Mouse (Mus musculus): ENCODE data around the gene 1700028J19Rik.

GRCm38 (mm10) chr7:44275546-44275945, 29.1 kb upstream of the 1700028J19Rik start:
- TF ChIP-seq CTCF (IDR thresholded peaks at IDR 0.05; ENCODE audit: borderline replicate concordance, extremely low read depth, insufficient read depth, insufficient read length): no peak
- no peak for TF ChIP-seq POLR2A (IDR thresholded peaks at IDR 0.05; ENCODE audit: borderline replicate concordance, extremely low read depth, insufficient read depth, insufficient read length, poor library complexity, severe bottlenecking)

All from brain, embryonic 14.5 days (tissue).